Mouse (Mus musculus): Measurements from ENCODE around the gene Otud4. TPM values are rescaled to one million over a fixed set of nuclear protein-coding genes. Genes with fewer than 3 reads are reported as not detected.
"Not testable (repeated sequence)": the region's sequence is repeated elsewhere in the genome, so short reads cannot be mapped to it uniquely, and the experiment has no call there.

The Otud4 gene
- total and polyA plus RNA-seq, 2 experiments from 2014 or later = 6.3 to 37.6 TPM

DNA sequence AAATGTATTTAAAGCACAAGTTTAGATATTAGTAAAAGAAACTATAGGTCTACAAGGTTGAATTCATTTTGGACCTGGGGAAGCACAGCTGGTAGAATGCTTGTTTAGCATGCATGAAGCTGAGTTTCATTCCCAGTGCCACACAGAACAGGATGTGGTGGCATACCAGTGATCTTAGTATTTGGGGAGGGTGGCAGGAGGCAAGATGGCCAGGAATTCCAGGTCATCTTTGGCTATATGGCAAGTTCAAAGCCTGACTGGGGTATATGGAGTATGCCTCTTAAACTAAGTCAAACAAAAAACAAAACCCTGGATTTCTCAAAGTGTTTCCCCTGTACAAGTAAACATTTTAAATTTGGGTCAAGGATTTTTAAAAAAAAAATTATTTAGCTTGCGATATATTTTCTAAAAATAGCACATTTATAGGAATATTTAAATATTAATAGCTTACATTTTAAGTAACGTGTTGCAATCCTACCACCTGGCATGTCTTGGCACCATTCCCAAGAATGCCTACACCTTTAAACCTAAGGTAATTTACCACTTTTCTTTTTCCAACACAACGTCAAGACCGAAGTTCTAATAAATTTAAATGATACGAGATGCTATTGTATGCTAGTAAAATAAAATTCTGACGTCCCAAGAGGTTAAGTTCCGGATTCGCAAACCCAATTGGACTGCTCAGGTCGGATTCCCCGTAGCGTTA, 1.3 kb upstream of the Otud4 start:
- DNase-seq (no peak), ATAC-seq (no peak)
- TF ChIP-seq CTCF (IDR thresholded peaks at IDR 0.05; ENCODE audit: low read depth) = no peak
- 5% methylated on average over 11 of the region's 11 CpGs for WGBS
- Histone ChIP-seq H3K9ac (peak overlapping the region; percentile 94), H3K27ac (ENCODE audit: low read depth, low read length) (peak overlapping the region; percentile 99), H3K4me1 (ENCODE audit: insufficient read depth) (peaks cover 23% of the 10 kb centered on the region), H3K4me3 (ENCODE audit: low read depth, low read length) (peak overlapping the region; percentile 89), H3K4me2 (ENCODE audit: low read depth) (peak overlapping the region; percentile 64), H3K27me3 (ENCODE audit: insufficient read depth, low read length) (no peaks in the 10 kb centered on the region), H3K9me3 (ENCODE audit: low read length) (no peaks in the 10 kb centered on the region), H3K36me3 (ENCODE audit: insufficient read depth) (no peaks in the 10 kb centered on the region)

DNA sequence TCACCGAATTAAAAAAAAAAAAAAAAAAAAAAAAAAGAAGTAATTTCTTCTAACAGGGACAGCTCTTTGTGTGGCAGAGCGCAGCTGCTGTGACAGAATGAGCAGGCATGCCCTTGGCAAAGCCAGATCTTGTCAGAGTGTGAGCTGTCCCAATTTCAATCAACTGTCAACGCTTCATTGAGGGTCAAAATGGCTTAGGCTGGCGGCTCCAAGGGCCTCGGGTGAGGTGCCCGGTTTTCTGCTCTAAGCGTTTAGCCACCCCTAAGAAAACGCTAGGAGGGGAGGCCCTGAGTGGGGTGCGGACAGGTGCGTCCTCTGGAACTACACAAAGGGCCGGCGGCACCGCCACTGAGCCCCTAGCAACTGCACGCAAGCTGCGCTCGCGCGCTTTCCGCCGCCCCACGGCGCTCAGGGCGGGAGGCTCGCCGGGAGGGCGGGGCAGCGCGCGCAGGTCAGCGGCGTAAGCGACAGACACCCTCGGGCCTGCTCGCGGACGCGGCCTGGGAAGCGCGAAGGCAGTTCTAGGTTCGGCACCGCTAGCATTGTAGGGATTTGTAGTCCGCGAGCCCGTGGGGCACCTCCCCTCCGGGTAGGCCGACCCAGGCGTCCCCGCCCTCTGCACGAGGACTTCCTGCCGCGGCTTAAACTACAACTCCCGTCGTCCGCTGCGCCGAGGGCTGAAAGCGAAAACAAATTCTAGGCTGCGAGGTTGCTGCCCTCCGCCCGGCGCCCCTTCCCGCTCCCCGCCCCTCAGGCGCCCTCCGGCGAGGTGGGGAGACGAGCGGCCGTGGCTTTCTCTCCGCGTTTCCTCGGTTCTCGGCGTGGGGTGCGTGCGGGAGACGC, 490 bp upstream of the Otud4 start:
- Histone ChIP-seq H3K27me3 (ENCODE audit: insufficient read depth, low read length) (no peaks in the 10 kb centered on the region), H3K4me3 (ENCODE audit: low read depth, low read length) (peak overlapping the region; percentile 89), H3K9ac (peak overlapping the region; percentile 94), H3K4me2 (ENCODE audit: low read depth) (peak overlapping the region; percentile 64), H3K36me3 (ENCODE audit: insufficient read depth) (no peaks in the 10 kb centered on the region), H3K9me3 (ENCODE audit: low read length) (no peaks in the 10 kb centered on the region), H3K27ac (ENCODE audit: low read depth, low read length) (peak overlapping the region; percentile 99), H3K4me1 (ENCODE audit: insufficient read depth) (peaks cover 23% of the 10 kb centered on the region)
- TF ChIP-seq CTCF (IDR thresholded peaks at IDR 0.05; ENCODE audit: low read depth) = no peak
- DNase-seq (peak; percentile 98), ATAC-seq (peak; percentile 99)
- 2% methylated on average over 70 of the region's 77 CpGs for WGBS

GRCm38 (mm10) chr8:79641119-79641518, 1.7 kb downstream of the Otud4 start:
- DNase-seq (no peak), ATAC-seq (no peak)
- Histone ChIP-seq H3K9ac (no peak overlapping the region), H3K4me1 (ENCODE audit: insufficient read depth) (peaks cover 23% of the 10 kb centered on the region), H3K4me2 (ENCODE audit: low read depth) (peak overlapping the region; percentile 64), H3K27ac (ENCODE audit: low read depth, low read length) (no peak overlapping the region), H3K36me3 (ENCODE audit: insufficient read depth) (peaks cover 6% of the 10 kb centered on the region; the same call in 1 of the 2 replicates), H3K4me3 (ENCODE audit: low read depth, low read length) (peak overlapping the region; percentile 89), H3K9me3 (ENCODE audit: low read length) (no peaks in the 10 kb centered on the region), H3K27me3 (ENCODE audit: insufficient read depth, low read length) (no peaks in the 10 kb centered on the region)
- 31% methylated on average over 1 of the region's 1 CpGs for WGBS
- no peak for TF ChIP-seq CTCF (IDR thresholded peaks at IDR 0.05; ENCODE audit: low read depth)

- WGBS = 99% methylated on average over 4 of the region's 4 CpGs
- Histone ChIP-seq H3K4me1 (ENCODE audit: insufficient read depth) (no peaks in the 10 kb centered on the region), H3K36me3 (ENCODE audit: insufficient read depth) (peaks cover 16% of the 10 kb centered on the region), H3K27ac (ENCODE audit: low read depth, low read length) (no peak overlapping the region), H3K9ac (no peak overlapping the region), H3K27me3 (ENCODE audit: insufficient read depth, low read length) (no peaks in the 10 kb centered on the region), H3K4me3 (ENCODE audit: low read depth, low read length) (no peak overlapping the region), H3K9me3 (ENCODE audit: low read length) (no peaks in the 10 kb centered on the region), H3K4me2 (ENCODE audit: low read depth) (no peak overlapping the region)
- TF ChIP-seq CTCF (IDR thresholded peaks at IDR 0.05; ENCODE audit: low read depth) = no peak
- ATAC-seq (no peak), DNase-seq (no peak)
Observed at GRCm38 (mm10) chr8:79649569-79649968, 10.2 kb downstream of the Otud4 start.

GRCm38 (mm10) chr8:79650158-79650814, 10.9 kb downstream of the Otud4 start:
- Histone ChIP-seq H3K4me1 (ENCODE audit: insufficient read depth) (no peaks in the 10 kb centered on the region), H3K9ac (no peak overlapping the region), H3K9me3 (ENCODE audit: low read length) (no peaks in the 10 kb centered on the region), H3K27me3 (ENCODE audit: insufficient read depth, low read length) (no peaks in the 10 kb centered on the region), H3K4me2 (ENCODE audit: low read depth) (no peak overlapping the region), H3K27ac (ENCODE audit: low read depth, low read length) (no peak overlapping the region), H3K36me3 (ENCODE audit: insufficient read depth) (peaks cover 16% of the 10 kb centered on the region), H3K4me3 (ENCODE audit: low read depth, low read length) (no peak overlapping the region)
- ATAC-seq (no peak), DNase-seq (peak; percentile 11)
- TF ChIP-seq CTCF (IDR thresholded peaks at IDR 0.05; ENCODE audit: low read depth) = peak; percentile 65
- 88% methylated on average over 1 of the region's 1 CpGs for WGBS

DNA sequence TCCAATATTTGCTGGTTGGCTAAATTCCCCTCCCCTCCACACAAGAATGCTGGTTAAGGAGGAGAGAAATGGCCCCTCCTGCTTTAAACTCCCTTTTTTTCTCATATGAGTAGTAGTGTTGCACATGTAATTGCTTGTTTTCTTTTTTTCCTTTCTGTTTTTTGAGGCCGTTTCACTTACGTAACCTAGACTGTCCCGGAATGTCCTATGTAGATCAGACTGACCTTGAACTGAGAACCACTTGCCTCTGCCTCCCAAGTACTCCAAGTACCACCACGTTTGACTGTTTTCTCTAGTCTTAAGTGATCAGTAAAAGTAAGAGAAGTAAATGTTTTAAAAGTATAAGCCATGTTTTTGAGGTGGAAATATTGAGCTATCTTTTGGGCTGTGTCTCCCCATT, 14.3 kb downstream of the Otud4 start:
- no peak overlapping the region for H3K4me3 ChIP-seq (ENCODE audit: low read depth, low read length)
- peaks cover 17% of the 10 kb centered on the region for H3K36me3 ChIP-seq (ENCODE audit: insufficient read depth)
- no peak overlapping the region for H3K9ac ChIP-seq
- H3K9me3 ChIP-seq (ENCODE audit: low read length) = no peaks in the 10 kb centered on the region
- DNase-seq (no peak), ATAC-seq (no peak)
- TF ChIP-seq CTCF (IDR thresholded peaks at IDR 0.05; ENCODE audit: low read depth) = no peak
- H3K27ac ChIP-seq (ENCODE audit: low read depth, low read length) = no peak overlapping the region
- no peak overlapping the region for H3K4me2 ChIP-seq (ENCODE audit: low read depth)
- WGBS = 92% methylated on average over 4 of the region's 4 CpGs
- no peaks in the 10 kb centered on the region for H3K4me1 ChIP-seq (ENCODE audit: insufficient read depth)
- no peaks in the 10 kb centered on the region for H3K27me3 ChIP-seq (ENCODE audit: insufficient read depth, low read length)

- not testable (repeated sequence) for H3K27me3 ChIP-seq (ENCODE audit: insufficient read depth, low read length); DNase-seq; ATAC-seq; H3K4me1 ChIP-seq (ENCODE audit: insufficient read depth); H3K9me3 ChIP-seq (ENCODE audit: low read length); H3K4me3 ChIP-seq (ENCODE audit: low read depth, low read length); H3K4me2 ChIP-seq (ENCODE audit: low read depth); H3K9ac ChIP-seq; H3K27ac ChIP-seq (ENCODE audit: low read depth, low read length)
- WGBS = 85% methylated on average over 4 of the region's 4 CpGs
- peaks cover 43% of the 10 kb centered on the region for H3K36me3 ChIP-seq (ENCODE audit: insufficient read depth)
Observed at GRCm38 (mm10) chr8:79658715-79659114, 19.3 kb downstream of the Otud4 start.

All from forebrain, postnatal 0 days (tissue).